Mouse (Mus musculus): Measurements from ENCODE around the gene Bckdhb.

- TF ChIP-seq CTCF (conservative IDR thresholded peaks at IDR 0.05; ENCODE audit: low read length) (no peak), NANOG (IDR thresholded peaks at IDR 0.05; ENCODE audit: borderline replicate concordance, low read length) (no peak), POU5F1 (IDR thresholded peaks at IDR 0.05; ENCODE audit: borderline replicate concordance, low read length) (no peak)
These were observed 139.2 kb downstream of the Bckdhb start for GRCm38 (mm10) chr9:84064113-84064512.
